Mouse (Mus musculus): ENCODE results near the gene Grm1.

DNA sequence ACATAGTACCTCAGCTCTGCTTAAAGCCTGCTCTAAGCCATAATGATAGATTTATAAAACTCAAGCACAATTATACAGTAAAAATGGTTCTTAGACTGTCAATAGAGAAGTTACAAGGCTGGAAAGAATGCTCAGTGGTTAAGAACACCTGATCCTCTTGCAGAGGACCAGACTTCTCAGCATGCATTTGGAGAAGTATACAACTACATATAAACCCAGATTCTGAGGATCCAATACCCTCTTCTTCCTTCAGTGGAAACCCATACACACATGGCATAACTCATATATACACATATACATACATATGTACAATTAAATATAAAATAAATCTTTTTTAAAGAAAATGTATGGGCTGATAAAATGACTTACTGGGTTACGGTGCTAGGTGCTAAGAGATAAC is 401.1 kb downstream of the Grm1 start, which contains the start of gene Gm10944:
- TF ChIP-seq CTCF (IDR thresholded peaks at IDR 0.05; ENCODE audit: control insufficient read depth, insufficient read depth, insufficient read length): no peak
- TF ChIP-seq MAX (IDR thresholded peaks at IDR 0.05): no peak
- TF ChIP-seq FOSL1 (IDR thresholded peaks at IDR 0.05; ENCODE audit: insufficient read depth, low read length, poor library complexity, severe bottlenecking): no peak
- TF ChIP-seq MYOG (IDR thresholded peaks at IDR 0.05; ENCODE audit: control insufficient read depth, extremely low read depth, insufficient read length): no peak
- TF ChIP-seq USF1 (IDR thresholded peaks at IDR 0.05; ENCODE audit: low read depth): no peak
